20 mouse cellular contexts compared by ENCODE assay signal in genomic region chr4:152912846-152913245, GRCm38 (mm10).
DNase-seq lines count a peak whose midpoint lies in the region; ATAC-seq lines count a peak whose summit lies in the region.
"Had no signal": no experiment of that assay in that cellular context is flagged by ENCODE, and none has a peak within 500 bp of the region (broad histone marks: within the 10 kb centered on the region; RNA-seq: fewer than 3 reads in every experiment).

No protein-coding gene starts in this region.

- peak overlapping the region; percentile 46; the same call in 1 of the 2 replicates for H3K27ac ChIP-seq in forebrain, embryonic 11.5 days (ENCODE audit: low read depth, low read length)
- 0 out of 2 replicates have a peak overlapping the region, but pooled peaks have one; percentile 42 for H3K27ac ChIP-seq in hindbrain, embryonic 12.5 days
- H3K27ac ChIP-seq: embryonic facial prominence, embryonic 12.5 days; heart, embryonic 13.5 days; left cerebral cortex, adult 2 months had no signal

- WGBS in forebrain, embryonic 11.5 days, result 27% methylated on average over 10 of the region's 10 CpGs
- 41% methylated on average over 10 of the region's 10 CpGs for WGBS in hindbrain, embryonic 12.5 days

- H3K4me2 ChIP-seq in forebrain, embryonic 11.5 days (ENCODE audit: low read depth, low read length, severe bottlenecking), result no peak overlapping the region
- no peak overlapping the region for H3K4me2 ChIP-seq in hindbrain, embryonic 12.5 days (replicated peaks)
- H3K4me2 ChIP-seq: embryonic facial prominence, embryonic 12.5 days; heart, embryonic 13.5 days had no signal

- H3K9me3 ChIP-seq in forebrain, embryonic 11.5 days (ENCODE audit: control insufficient read depth, low read length), result no peaks in the 10 kb centered on the region
- H3K9me3 ChIP-seq in hindbrain, embryonic 12.5 days (replicated peaks), result no peaks in the 10 kb centered on the region
- H3K9me3 ChIP-seq: embryonic facial prominence, embryonic 12.5 days; heart, embryonic 13.5 days had no signal

- no peak overlapping the region; the same call in 1 of the 2 replicates for H3K9ac ChIP-seq in forebrain, embryonic 11.5 days (ENCODE audit: low read length)
- H3K9ac ChIP-seq in hindbrain, embryonic 12.5 days, result no peak overlapping the region
- H3K9ac ChIP-seq: embryonic facial prominence, embryonic 12.5 days; heart, embryonic 13.5 days had no signal

- 0 out of 2 replicates have a peak, but pooled peaks have one; percentile 27 for ATAC-seq in frontal cortex, adult (ENCODE audit: low TSS enrichment)
- ATAC-seq in forebrain, embryonic 11.5 days (replicated peaks; ENCODE audit: low FRiP score), result peak; percentile 45
- no peak for ATAC-seq in hindbrain, embryonic 12.5 days (ENCODE audit: low FRiP score)
- ATAC-seq: lung, postnatal 0 days had no signal

- no peak overlapping the region for H3K4me3 ChIP-seq in forebrain, embryonic 11.5 days (ENCODE audit: low read depth, low read length)
- no peak overlapping the region for H3K4me3 ChIP-seq in hindbrain, embryonic 12.5 days
- H3K4me3 ChIP-seq: embryonic facial prominence, embryonic 12.5 days; heart, embryonic 13.5 days; left cerebral cortex, adult 2 months; myocyte had no signal

- H3K27me3 ChIP-seq in forebrain, embryonic 11.5 days (ENCODE audit: control insufficient read depth, insufficient read depth, low read length), result 0 out of 2 replicates have a peak, but pooled peaks cover 2% of the 10 kb centered on the region
- H3K27me3 ChIP-seq in hindbrain, embryonic 12.5 days, result peaks cover 29% of the 10 kb centered on the region
- H3K27me3 ChIP-seq: CH12.LX had no signal

- H3K4me1 ChIP-seq in forebrain, embryonic 11.5 days (replicated peaks; ENCODE audit: control insufficient read depth, insufficient read depth, low read length), result peaks cover 10% of the 10 kb centered on the region; the same call in 1 of the 2 replicates
- H3K4me1 ChIP-seq in hindbrain, embryonic 12.5 days, result peaks cover 26% of the 10 kb centered on the region
- H3K4me1 ChIP-seq: embryonic facial prominence, embryonic 12.5 days had no signal

- no peak for DNase-seq in frontal cortex, postnatal 10 days (ENCODE audit: low spot score in 2 of 2)
- DNase-seq in Muller cell, postnatal 12 days (ENCODE audit: inconsistent ontology term), result peak; percentile 28
- no peak for DNase-seq in forebrain, embryonic 11.5 days (ENCODE audit: low spot score)
- DNase-seq in testis, postnatal 14 days (ENCODE audit: low spot score), result no peak
- no peak for DNase-seq in adrenal gland, postnatal 36 days
- no peak for DNase-seq in adrenal gland, postnatal 4 days (ENCODE audit: low spot score in 2 of 2)
- DNase-seq: cerebellum, adult 9-11 months; heart, adult 11 months; left cerebral cortex, postnatal 4 days; liver; right cerebral cortex, adult 18-20 months; thymus, postnatal 14 days had no signal

- H3K36me3 ChIP-seq in forebrain, embryonic 11.5 days (ENCODE audit: control insufficient read depth, insufficient read depth, low read length), result no peaks in the 10 kb centered on the region
- no peaks in the 10 kb centered on the region for H3K36me3 ChIP-seq in hindbrain, embryonic 12.5 days
- H3K36me3 ChIP-seq: embryonic facial prominence, embryonic 12.5 days; heart, embryonic 13.5 days had no signal
